Mouse (Mus musculus) heart, embryonic 15.5 days (tissue): ENCODE data around the gene Cntn1. TPM values are rescaled to one million over a fixed set of nuclear protein-coding genes. Genes with fewer than 3 reads are reported as not detected.

Source experiments
- ATAC-seq: fragments of 200-750 bp; cut with Nextera tagmentation; replicated peaks from 2 replicates; pipeline ENCODE4 v1.8.0; 2017; ENCODE audit warnings: low read depth, moderate TSS enrichment; ENCODE audit not compliant: insufficient number of reproducible peaks, insufficient read depth, low FRiP score
- H3K27ac ChIP-seq: fragments of 300-500 bp; sonication (generic); 2 replicates; pipeline ENCODE4 v1.5.1; 2015; ENCODE audit warnings: mild to moderate bottlenecking, inconsistent platforms
- H3K27me3 ChIP-seq: fragments of 300-500 bp; sonication (generic); 2 replicates; pipeline ENCODE4 v1.6.1; 2015; ENCODE audit warnings: inconsistent platforms
- H3K36me3 ChIP-seq: fragments of 300-500 bp; sonication (generic); 2 replicates; pipeline ENCODE4 v1.6.1; 2015; ENCODE audit warnings: mild to moderate bottlenecking, inconsistent platforms
- H3K4me1 ChIP-seq: fragments of 300-500 bp; sonication (generic); replicated peaks from 2 replicates; pipeline ENCODE4 v1.6.1; 2015; ENCODE audit warnings: inconsistent platforms
- H3K4me2 ChIP-seq: fragments of 300-500 bp; sonication (generic); 2 replicates; pipeline ENCODE4 v1.6.1; 2015; ENCODE audit warnings: inconsistent platforms, mild to moderate bottlenecking, moderate library complexity
- H3K4me3 ChIP-seq: fragments of 300-500 bp; sonication (generic); 2 replicates; pipeline ENCODE4 v1.5.1; 2015; ENCODE audit warnings: mild to moderate bottlenecking, inconsistent platforms
- H3K9ac ChIP-seq: fragments of 300-500 bp; sonication (generic); 2 replicates; pipeline ENCODE4 v1.6.1; 2015; ENCODE audit warnings: mild to moderate bottlenecking, inconsistent platforms
- H3K9me3 ChIP-seq: fragments of 300-500 bp; sonication (generic); replicated peaks from 2 replicates; pipeline ENCODE4 v1.6.1; 2016; ENCODE audit warnings: inconsistent platforms
- WGBS: fragments of 180-500 bp; shearing (Covaris S2); methylation state at CpG from one replicate; pipeline ENCODE4 v1.1.7; 2015; ENCODE audit warnings: mixed read lengths; 5-methylcytosine and 5-hydroxymethylcytosine counted together
- polyA plus RNA-seq: library from polyadenylated mRNA; unstranded; fragments of >200 nt; fragmentation: Nextera tagmentation; extraction: Ambion mirVana; gene quantifications from 2 replicates; pipeline ENCODE4 v1.2.1, GENCODE M21; 2015

Cntn1 gene
- polyA plus RNA-seq, 1 experiment from 2014 or later: 0.25 TPM

- H3K4me3 ChIP-seq: no peak overlapping the region
- no peaks in the 10 kb centered on the region for H3K36me3 ChIP-seq
- WGBS: 61% methylated on average over 4 of the region's 4 CpGs
- H3K9me3 ChIP-seq: no peaks in the 10 kb centered on the region
- no peaks in the 10 kb centered on the region for H3K4me1 ChIP-seq
- H3K27me3 ChIP-seq: no peaks in the 10 kb centered on the region
- no peak overlapping the region for H3K4me2 ChIP-seq
- no peak for ATAC-seq
- no peak overlapping the region for H3K9ac ChIP-seq
- H3K27ac ChIP-seq: no peak overlapping the region
Measured at GRCm38 (mm10) chr15:92206695-92207094, 155.7 kb downstream of the Cntn1 start.

- H3K9me3 ChIP-seq: no peaks in the 10 kb centered on the region
- no peak overlapping the region for H3K9ac ChIP-seq
- 83% methylated on average over 1 of the region's 1 CpGs for WGBS
- no peaks in the 10 kb centered on the region for H3K4me1 ChIP-seq
- no peak overlapping the region for H3K4me2 ChIP-seq
- no peaks in the 10 kb centered on the region for H3K27me3 ChIP-seq
- H3K27ac ChIP-seq: no peak overlapping the region
- no peak for ATAC-seq
- H3K4me3 ChIP-seq: no peak overlapping the region
- no peaks in the 10 kb centered on the region for H3K36me3 ChIP-seq
Measured at GRCm38 (mm10) chr15:92209778-92210177, 158.8 kb downstream of the Cntn1 start.

GRCm38 (mm10) chr15:92210486-92211235 lies 159.7 kb downstream of the Cntn1 start:
- no peaks in the 10 kb centered on the region for H3K27me3 ChIP-seq
- H3K4me2 ChIP-seq: no peak overlapping the region
- no peaks in the 10 kb centered on the region for H3K9me3 ChIP-seq
- no peak overlapping the region for H3K4me3 ChIP-seq
- H3K9ac ChIP-seq: no peak overlapping the region
- no peaks in the 10 kb centered on the region for H3K36me3 ChIP-seq
- WGBS: 79% methylated on average over 7 of the region's 7 CpGs
- no peak for ATAC-seq
- no peak overlapping the region for H3K27ac ChIP-seq
- H3K4me1 ChIP-seq: no peaks in the 10 kb centered on the region

GRCm38 (mm10) chr15:92215841-92216240 lies 164.9 kb downstream of the Cntn1 start:
- 54% methylated on average over 3 of the region's 3 CpGs for WGBS
- no peak overlapping the region for H3K4me3 ChIP-seq

GRCm38 (mm10) chr15:92221446-92221845 lies 170.5 kb downstream of the Cntn1 start:
- Histone ChIP-seq H3K9ac (no peak overlapping the region), H3K36me3 (no peaks in the 10 kb centered on the region), H3K4me1 (no peaks in the 10 kb centered on the region), H3K27ac (no peak overlapping the region), H3K4me3 (no peak overlapping the region), H3K27me3 (no peaks in the 10 kb centered on the region), H3K9me3 (no peaks in the 10 kb centered on the region), H3K4me2 (no peak overlapping the region)
- ATAC-seq: no peak
- 49% methylated on average over 2 of the region's 2 CpGs for WGBS

More at GRCm38 (mm10) chr15:92215841-92216240, 164.9 kb downstream of the Cntn1 start:
- Histone ChIP-seq H3K4me1 (no peaks in the 10 kb centered on the region), H3K9ac (no peak overlapping the region), H3K9me3 (no peaks in the 10 kb centered on the region), H3K27ac (no peak overlapping the region), H3K36me3 (no peaks in the 10 kb centered on the region), H3K27me3 (no peaks in the 10 kb centered on the region), H3K4me2 (no peak overlapping the region)
- no peak for ATAC-seq

- H3K4me3 ChIP-seq: no peak overlapping the region
- H3K9ac ChIP-seq: no peak overlapping the region
- no peak for ATAC-seq
- H3K4me2 ChIP-seq: no peak overlapping the region
- H3K27me3 ChIP-seq: no peaks in the 10 kb centered on the region
- WGBS: 19% methylated on average over 7 of the region's 7 CpGs
- H3K36me3 ChIP-seq: no peaks in the 10 kb centered on the region
- no peaks in the 10 kb centered on the region for H3K9me3 ChIP-seq
- no peak overlapping the region for H3K27ac ChIP-seq
- H3K4me1 ChIP-seq: no peaks in the 10 kb centered on the region
Measured at GRCm38 (mm10) chr15:92231386-92231785, 180.4 kb downstream of the Cntn1 start.

- no peaks in the 10 kb centered on the region for H3K4me1 ChIP-seq
- H3K4me2 ChIP-seq: no peak overlapping the region
- no peaks in the 10 kb centered on the region for H3K9me3 ChIP-seq
- no peaks in the 10 kb centered on the region for H3K27me3 ChIP-seq
- H3K9ac ChIP-seq: no peak overlapping the region
- ATAC-seq: no peak
- no peaks in the 10 kb centered on the region for H3K36me3 ChIP-seq
- H3K27ac ChIP-seq: no peak overlapping the region
- H3K4me3 ChIP-seq: no peak overlapping the region
- 59% methylated on average over 6 of the region's 6 CpGs for WGBS
Measured at GRCm38 (mm10) chr15:92235836-92236235, 184.9 kb downstream of the Cntn1 start.

- H3K27me3 ChIP-seq: no peaks in the 10 kb centered on the region
- H3K36me3 ChIP-seq: no peaks in the 10 kb centered on the region
- H3K4me2 ChIP-seq: no peak overlapping the region
- no peak overlapping the region for H3K9ac ChIP-seq
- H3K4me1 ChIP-seq: no peaks in the 10 kb centered on the region
- H3K4me3 ChIP-seq: no peak overlapping the region
- H3K9me3 ChIP-seq: no peaks in the 10 kb centered on the region
- H3K27ac ChIP-seq: no peak overlapping the region
- ATAC-seq: no peak
- WGBS: 28% methylated on average over 7 of the region's 7 CpGs
Measured at GRCm38 (mm10) chr15:92264980-92265707, 214.2 kb downstream of the Cntn1 start.

- no peak for ATAC-seq
- Histone ChIP-seq H3K4me2 (no peak overlapping the region), H3K4me3 (no peak overlapping the region), H3K9me3 (no peaks in the 10 kb centered on the region), H3K9ac (no peak overlapping the region), H3K4me1 (no peaks in the 10 kb centered on the region), H3K36me3 (no peaks in the 10 kb centered on the region), H3K27me3 (no peaks in the 10 kb centered on the region), H3K27ac (no peak overlapping the region)
- 47% methylated on average over 3 of the region's 3 CpGs for WGBS
Measured at GRCm38 (mm10) chr15:92268341-92268740, 217.4 kb downstream of the Cntn1 start.

GRCm38 (mm10) chr15:92268741-92269322 lies 217.9 kb downstream of the Cntn1 start:
- H3K4me1 ChIP-seq: no peaks in the 10 kb centered on the region
- H3K4me3 ChIP-seq: no peak overlapping the region
- H3K27ac ChIP-seq: no peak overlapping the region
- no peak overlapping the region for H3K4me2 ChIP-seq
- no peak overlapping the region for H3K9ac ChIP-seq
- 74% methylated on average over 18 of the region's 18 CpGs for WGBS
- H3K9me3 ChIP-seq: no peaks in the 10 kb centered on the region
- no peaks in the 10 kb centered on the region for H3K36me3 ChIP-seq
- H3K27me3 ChIP-seq: no peaks in the 10 kb centered on the region
- no peak for ATAC-seq

- Histone ChIP-seq H3K9me3 (no peaks in the 10 kb centered on the region), H3K4me3 (no peak overlapping the region), H3K4me1 (no peaks in the 10 kb centered on the region), H3K4me2 (no peak overlapping the region), H3K27ac (no peak overlapping the region), H3K9ac (no peak overlapping the region), H3K36me3 (no peaks in the 10 kb centered on the region), H3K27me3 (no peaks in the 10 kb centered on the region)
- ATAC-seq: no peak
- WGBS: 75% methylated on average over 6 of the region's 6 CpGs
Measured at GRCm38 (mm10) chr15:92271801-92272365, 220.9 kb downstream of the Cntn1 start.
